Mouse (Mus musculus) retina, postnatal 1 day (tissue): ENCODE results near the gene Fbxo3.
"Not testable (repeated sequence)": the region's sequence is repeated elsewhere in the genome, so short reads cannot be mapped to it uniquely, and the experiment has no call there.

Source experiments
- DNase-seq: peaks from one replicate; pipeline ENCODE4 v3.0.0-alpha.2; 2012

Gene Fbxo3

GRCm38 (mm10) chr2:104097396-104097795 lies 69.9 kb downstream of the Fbxo3 start:
- DNase-seq: not testable (repeated sequence)

GRCm38 (mm10) chr2:104098529-104099230 lies 71.2 kb downstream of the Fbxo3 start:
- no peak for DNase-seq

- no peak for DNase-seq
Measured at GRCm38 (mm10) chr2:104099231-104099585, 71.7 kb downstream of the Fbxo3 start.

GRCm38 (mm10) chr2:104099946-104100345 lies 72.4 kb downstream of the Fbxo3 start:
- no peak for DNase-seq

GRCm38 (mm10) chr2:104104800-104105199 lies 77.3 kb downstream of the Fbxo3 start:
- no peak for DNase-seq

GRCm38 (mm10) chr2:104109021-104109420 lies 81.5 kb downstream of the Fbxo3 start:
- DNase-seq: not testable (repeated sequence)

GRCm38 (mm10) chr2:104109528-104109927 lies 82.0 kb downstream of the Fbxo3 start:
- DNase-seq: no peak

- DNase-seq: no peak
Measured at GRCm38 (mm10) chr2:104110031-104110430, 82.5 kb downstream of the Fbxo3 start.

GRCm38 (mm10) chr2:104111170-104111797 lies 83.8 kb downstream of the Fbxo3 start:
- not testable (repeated sequence) for DNase-seq
